Mouse (Mus musculus): ENCODE results near the gene Sin3a. TPM values are rescaled to one million over a fixed set of nuclear protein-coding genes. Genes with fewer than 3 reads are reported as not detected.
A peak's percentile ranks its signal among the peaks of the same experiment; 100 is the strongest.

Sin3a gene
- polyA plus RNA-seq (2015; fragmentation: Nextera tagmentation; extraction: Ambion mirVana): 31.3 and 33.6 TPM in 2 replicates

- H3K4me3 ChIP-seq (ENCODE audit: low read length): peak within 1 kb of the TSS; percentile 99
- no peaks in the 10 kb centered on the region for H3K27me3 ChIP-seq (ENCODE audit: control insufficient read depth, insufficient read depth, low read depth, low read length)
- peak within 1 kb of the TSS; percentile 100 for H3K27ac ChIP-seq (ENCODE audit: low read length)
- WGBS: under 1% methylated on average over 34 of the region's 34 CpGs
- H3K9me3 ChIP-seq (ENCODE audit: control insufficient read depth, low read length): no peaks in the 10 kb centered on the region
- peak within 1 kb of the TSS; percentile 81 for H3K9ac ChIP-seq (ENCODE audit: low read length)
- peak within 1 kb of the TSS; percentile 87 for H3K4me2 ChIP-seq (ENCODE audit: low read depth, low read length)
- no peaks in the 10 kb centered on the region for H3K36me3 ChIP-seq (ENCODE audit: control insufficient read depth, insufficient read depth, low read length)
- peaks cover 8% of the 10 kb centered on the region for H3K4me1 ChIP-seq (replicated peaks; ENCODE audit: control insufficient read depth, insufficient read depth, low read length)
- ATAC-seq (ENCODE audit: low read depth): no peak
These were observed at the start of gene Sin3a for GRCm38 (mm10) chr9:57071801-57072351. Sin3a (plus strand) TSS chr9:57072040.

DNA sequence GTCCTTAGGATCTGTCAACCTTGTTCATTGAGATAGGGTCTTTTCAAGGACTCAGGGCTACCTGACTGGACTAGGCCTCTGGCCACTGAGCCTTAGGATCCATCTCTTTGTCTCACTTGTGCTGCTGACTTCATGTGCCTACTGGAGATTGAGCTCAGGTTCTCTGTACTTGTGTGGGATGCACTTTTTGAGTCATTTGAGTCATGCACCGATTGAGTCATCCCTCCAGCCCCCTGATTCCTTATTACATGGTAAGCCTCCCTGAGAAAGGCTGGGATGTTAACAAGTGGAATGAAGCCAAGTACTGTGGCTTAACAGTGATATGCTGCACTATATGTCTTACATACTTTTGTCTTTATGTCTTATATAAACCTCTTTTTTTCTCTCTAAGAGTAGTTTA lies 40.1 kb upstream of the Sin3a start:
- Histone ChIP-seq H3K4me1 (replicated peaks; ENCODE audit: control insufficient read depth, insufficient read depth, low read length) (no peaks in the 10 kb centered on the region), H3K9ac (ENCODE audit: low read length) (no peak overlapping the region), H3K27me3 (ENCODE audit: control insufficient read depth, insufficient read depth, low read depth, low read length) (no peaks in the 10 kb centered on the region), H3K27ac (ENCODE audit: low read length) (no peak overlapping the region), H3K9me3 (ENCODE audit: control insufficient read depth, low read length) (no peaks in the 10 kb centered on the region), H3K4me3 (ENCODE audit: low read length) (no peak overlapping the region), H3K36me3 (ENCODE audit: control insufficient read depth, insufficient read depth, low read length) (peaks cover 29% of the 10 kb centered on the region), H3K4me2 (ENCODE audit: low read depth, low read length) (no peak overlapping the region)
- ATAC-seq (ENCODE audit: low read depth): no peak
- WGBS: 90% methylated on average over 1 of the region's 1 CpGs

- Histone ChIP-seq H3K9me3 (ENCODE audit: control insufficient read depth, low read length) (no peaks in the 10 kb centered on the region), H3K4me3 (ENCODE audit: low read length) (no peak overlapping the region), H3K27ac (ENCODE audit: low read length) (no peak overlapping the region), H3K9ac (ENCODE audit: low read length) (no peak overlapping the region), H3K4me1 (replicated peaks; ENCODE audit: control insufficient read depth, insufficient read depth, low read length) (no peaks in the 10 kb centered on the region), H3K4me2 (ENCODE audit: low read depth, low read length) (no peak overlapping the region), H3K36me3 (ENCODE audit: control insufficient read depth, insufficient read depth, low read length) (peaks cover 15% of the 10 kb centered on the region), H3K27me3 (ENCODE audit: control insufficient read depth, insufficient read depth, low read depth, low read length) (no peaks in the 10 kb centered on the region)
- ATAC-seq (ENCODE audit: low read depth): no peak
- WGBS: 74% methylated on average over 1 of the region's 1 CpGs
These were observed 15.6 kb upstream of the Sin3a start for GRCm38 (mm10) chr9:57056237-57056636.

GRCm38 (mm10) chr9:57064164-57064563 lies 7.7 kb upstream of the Sin3a start:
- H3K9me3 ChIP-seq (ENCODE audit: control insufficient read depth, low read length): no peaks in the 10 kb centered on the region
- ATAC-seq (ENCODE audit: low read depth): no peak
- no peaks in the 10 kb centered on the region for H3K4me1 ChIP-seq (replicated peaks; ENCODE audit: control insufficient read depth, insufficient read depth, low read length)
- H3K27me3 ChIP-seq (ENCODE audit: control insufficient read depth, insufficient read depth, low read depth, low read length): no peaks in the 10 kb centered on the region
- H3K4me3 ChIP-seq (ENCODE audit: low read length): no peak overlapping the region
- H3K9ac ChIP-seq (ENCODE audit: low read length): no peak overlapping the region
- no peak overlapping the region for H3K27ac ChIP-seq (ENCODE audit: low read length)
- H3K4me2 ChIP-seq (ENCODE audit: low read depth, low read length): no peak overlapping the region
- WGBS: 94% methylated on average over 2 of the region's 2 CpGs
- peaks cover 11% of the 10 kb centered on the region for H3K36me3 ChIP-seq (ENCODE audit: control insufficient read depth, insufficient read depth, low read length)

DNA sequence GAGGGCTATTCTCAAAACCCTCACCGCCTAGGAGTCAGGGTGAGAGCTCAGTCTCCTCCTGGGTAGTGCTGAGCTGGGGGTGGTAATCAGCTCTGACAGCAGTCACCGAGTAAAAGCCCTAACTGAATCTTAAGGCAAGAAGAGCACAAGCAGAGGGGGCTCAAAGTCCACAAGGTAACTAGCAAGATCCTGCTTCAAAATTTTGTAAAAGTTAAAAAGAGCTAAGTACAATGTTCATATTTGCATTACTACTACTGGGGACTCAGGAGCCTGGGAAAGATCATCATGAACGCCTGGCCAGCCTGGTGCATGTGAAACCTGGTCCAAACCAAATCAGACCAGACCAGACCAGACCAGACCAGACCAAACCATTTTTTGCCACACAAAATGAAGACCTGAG lies 3.6 kb upstream of the Sin3a start:
- WGBS: 62% methylated on average over 3 of the region's 3 CpGs
- no peaks in the 10 kb centered on the region for H3K36me3 ChIP-seq (ENCODE audit: control insufficient read depth, insufficient read depth, low read length)
- ATAC-seq (ENCODE audit: low read depth): no peak
- no peaks in the 10 kb centered on the region for H3K9me3 ChIP-seq (ENCODE audit: control insufficient read depth, low read length)
- H3K9ac ChIP-seq (ENCODE audit: low read length): no peak overlapping the region
- H3K27ac ChIP-seq (ENCODE audit: low read length): no peak overlapping the region
- no peaks in the 10 kb centered on the region for H3K27me3 ChIP-seq (ENCODE audit: control insufficient read depth, insufficient read depth, low read depth, low read length)
- no peak overlapping the region for H3K4me2 ChIP-seq (ENCODE audit: low read depth, low read length)
- H3K4me3 ChIP-seq (ENCODE audit: low read length): no peak overlapping the region
- H3K4me1 ChIP-seq (replicated peaks; ENCODE audit: control insufficient read depth, insufficient read depth, low read length): no peaks in the 10 kb centered on the region; the same call in 1 of the 2 replicates

GRCm38 (mm10) chr9:57070262-57070661 lies 1.6 kb upstream of the Sin3a start:
- WGBS: 36% methylated on average over 1 of the region's 1 CpGs
- no peak overlapping the region for H3K4me3 ChIP-seq (ENCODE audit: low read length)
- no peaks in the 10 kb centered on the region for H3K9me3 ChIP-seq (ENCODE audit: control insufficient read depth, low read length)
- H3K4me2 ChIP-seq (ENCODE audit: low read depth, low read length): no peak overlapping the region
- no peak for ATAC-seq (ENCODE audit: low read depth)
- H3K27me3 ChIP-seq (ENCODE audit: control insufficient read depth, insufficient read depth, low read depth, low read length): no peaks in the 10 kb centered on the region
- no peak overlapping the region for H3K27ac ChIP-seq (ENCODE audit: low read length)
- peaks cover 8% of the 10 kb centered on the region for H3K4me1 ChIP-seq (replicated peaks; ENCODE audit: control insufficient read depth, insufficient read depth, low read length)
- H3K36me3 ChIP-seq (ENCODE audit: control insufficient read depth, insufficient read depth, low read length): no peaks in the 10 kb centered on the region
- no peak overlapping the region for H3K9ac ChIP-seq (ENCODE audit: low read length)

- Histone ChIP-seq H3K4me2 (ENCODE audit: low read depth, low read length) (peak overlapping the region; percentile 87), H3K36me3 (ENCODE audit: control insufficient read depth, insufficient read depth, low read length) (no peaks in the 10 kb centered on the region), H3K27me3 (ENCODE audit: control insufficient read depth, insufficient read depth, low read depth, low read length) (no peaks in the 10 kb centered on the region), H3K4me3 (ENCODE audit: low read length) (peak overlapping the region; percentile 99), H3K4me1 (replicated peaks; ENCODE audit: control insufficient read depth, insufficient read depth, low read length) (peaks cover 8% of the 10 kb centered on the region), H3K9ac (ENCODE audit: low read length) (peak overlapping the region; percentile 81), H3K9me3 (ENCODE audit: control insufficient read depth, low read length) (no peaks in the 10 kb centered on the region), H3K27ac (ENCODE audit: low read length) (peak overlapping the region; percentile 52; the same call in 1 of the 2 replicates)
- 7% methylated on average over 5 of the region's 5 CpGs for WGBS
- no peak for ATAC-seq (ENCODE audit: low read depth)
These were observed 867 bp upstream of the Sin3a start for GRCm38 (mm10) chr9:57070800-57071545.

- peak overlapping the region; percentile 100 for H3K27ac ChIP-seq (ENCODE audit: low read length)
- H3K36me3 ChIP-seq (ENCODE audit: control insufficient read depth, insufficient read depth, low read length): no peaks in the 10 kb centered on the region
- H3K27me3 ChIP-seq (ENCODE audit: control insufficient read depth, insufficient read depth, low read depth, low read length): no peaks in the 10 kb centered on the region
- H3K4me3 ChIP-seq (ENCODE audit: low read length): peak overlapping the region; percentile 99
- no peaks in the 10 kb centered on the region for H3K9me3 ChIP-seq (ENCODE audit: control insufficient read depth, low read length)
- peaks cover 11% of the 10 kb centered on the region for H3K4me1 ChIP-seq (replicated peaks; ENCODE audit: control insufficient read depth, insufficient read depth, low read length)
- under 1% methylated on average over 40 of the region's 40 CpGs for WGBS
- ATAC-seq (ENCODE audit: low read depth): no peak
- H3K9ac ChIP-seq (ENCODE audit: low read length): peak overlapping the region; percentile 81
- peak overlapping the region; percentile 87 for H3K4me2 ChIP-seq (ENCODE audit: low read depth, low read length)
These were observed 717 bp downstream of the Sin3a start for GRCm38 (mm10) chr9:57072526-57072988.

DNA sequence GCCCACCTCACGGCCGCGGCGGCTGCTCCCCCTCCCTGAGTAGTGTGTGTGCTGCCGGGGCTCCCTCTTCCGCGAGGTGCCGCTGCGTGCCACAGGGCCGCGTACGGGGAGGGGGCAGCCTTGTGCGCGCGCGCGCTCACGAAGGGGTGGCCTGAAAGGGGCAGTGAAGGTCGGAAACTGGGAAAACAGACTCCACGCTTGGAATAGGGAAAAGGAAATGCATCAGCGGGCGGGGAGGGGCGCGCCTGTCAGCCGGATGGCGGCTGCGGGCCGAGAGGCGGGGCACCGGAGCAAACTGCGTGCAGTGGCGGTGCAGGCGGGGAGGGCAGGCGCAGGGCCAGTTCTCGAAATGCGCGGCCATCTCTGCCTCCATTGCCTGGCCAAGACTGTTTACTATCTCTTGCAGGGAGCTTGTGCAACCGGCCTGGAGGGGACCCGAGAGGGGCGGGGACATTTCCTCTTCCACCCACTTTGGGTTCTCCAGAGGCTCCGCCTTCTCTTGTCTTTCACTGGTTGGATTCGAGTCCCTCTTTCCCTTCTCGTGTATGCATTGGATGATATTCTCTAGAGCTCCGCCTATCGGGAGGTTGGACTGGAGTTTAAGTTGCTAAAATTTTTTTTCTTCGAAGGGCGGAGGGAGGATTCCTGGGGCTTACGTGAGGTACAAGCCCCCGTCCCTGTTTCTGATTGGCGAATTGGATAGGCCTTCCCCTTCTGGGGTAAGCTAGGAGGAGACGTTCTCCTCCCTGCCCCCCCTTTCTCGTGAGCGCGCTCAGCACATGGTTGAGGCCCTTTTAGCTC lies 1.3 kb downstream of the Sin3a start:
- peak; percentile 79 for ATAC-seq (ENCODE audit: low read depth)
- no peaks in the 10 kb centered on the region for H3K9me3 ChIP-seq (ENCODE audit: control insufficient read depth, low read length)
- no peaks in the 10 kb centered on the region for H3K27me3 ChIP-seq (ENCODE audit: control insufficient read depth, insufficient read depth, low read depth, low read length)
- WGBS: under 1% methylated on average over 51 of the region's 54 CpGs
- peak overlapping the region; percentile 92 for H3K4me2 ChIP-seq (ENCODE audit: low read depth, low read length)
- H3K9ac ChIP-seq (ENCODE audit: low read length): peak overlapping the region; percentile 81
- peaks cover 11% of the 10 kb centered on the region for H3K4me1 ChIP-seq (replicated peaks; ENCODE audit: control insufficient read depth, insufficient read depth, low read length)
- no peaks in the 10 kb centered on the region for H3K36me3 ChIP-seq (ENCODE audit: control insufficient read depth, insufficient read depth, low read length)
- H3K27ac ChIP-seq (ENCODE audit: low read length): peak overlapping the region; percentile 100
- peak overlapping the region; percentile 99 for H3K4me3 ChIP-seq (ENCODE audit: low read length)
